Mouse (Mus musculus) heart, embryonic 10.5 days (tissue): ENCODE measurements at regions not wholly inside any gene's neighbourhood (a gene's known extent, or its start where the extent isn't known, plus 50 kb on each side); places are given as distances from the start of the nearest gene placed in this dataset.

Experiments used
- DNase-seq: peaks from one replicate; pipeline ENCODE4 v3.0.0-alpha.2; 2017; ENCODE audit warnings: low spot score
- H3K27ac ChIP-seq: fragments of 300-500 bp; sonication (generic); 2 replicates; pipeline ENCODE4 v1.5.1; 2016; ENCODE audit warnings: mild to moderate bottlenecking
- H3K27me3 ChIP-seq: fragments of 300-500 bp; sonication (generic); 2 replicates; pipeline ENCODE4 v1.6.1; 2016; ENCODE audit warnings: mild to moderate bottlenecking; ENCODE audit not compliant: poor library complexity, insufficient read depth, severe bottlenecking
- H3K36me3 ChIP-seq: fragments of 300-500 bp; sonication (generic); 2 replicates; pipeline ENCODE4 v1.6.1; 2016; ENCODE audit warnings: mild to moderate bottlenecking, moderate library complexity
- H3K4me1 ChIP-seq: fragments of 300-500 bp; sonication (generic); 2 replicates; pipeline ENCODE4 v1.6.1; 2016; ENCODE audit warnings: mild to moderate bottlenecking
- H3K4me3 ChIP-seq: fragments of 300-500 bp; sonication (generic); 2 replicates; pipeline ENCODE4 v1.5.1; 2016; ENCODE audit warnings: mild to moderate bottlenecking, moderate library complexity
- H3K9me3 ChIP-seq: fragments of 300-500 bp; sonication (generic); 2 replicates; pipeline ENCODE4 v1.6.1; 2016; ENCODE audit warnings: mild to moderate bottlenecking, moderate library complexity
- WGBS: fragments of 180-500 bp; shearing (Covaris S2); methylation state at CpG from one replicate; pipeline ENCODE4 v1.1.7; 2016; 5-methylcytosine and 5-hydroxymethylcytosine counted together

DNA sequence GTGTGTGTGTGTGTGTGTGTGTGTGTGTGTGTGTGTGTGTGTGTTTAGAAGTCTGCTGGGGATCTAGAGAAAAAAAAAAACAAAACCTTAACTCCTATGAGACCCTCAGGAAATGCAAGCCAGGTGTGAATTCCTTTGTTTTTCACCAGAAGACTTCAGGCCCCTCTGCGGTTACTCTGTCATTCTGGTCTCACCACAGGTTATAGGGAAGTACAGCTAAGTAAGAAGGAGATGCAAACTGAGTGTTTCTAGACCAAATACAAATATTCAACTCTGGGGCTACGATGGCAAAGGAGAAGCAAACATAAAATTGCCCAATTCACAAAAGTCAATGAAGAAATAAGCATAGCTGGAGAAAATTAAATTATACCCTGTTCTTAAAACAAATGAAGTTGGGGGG, 54.9 kb upstream of the Basp1 start:
- Histone ChIP-seq H3K9me3 (no peaks in the 10 kb centered on the region), H3K27ac (no peak overlapping the region), H3K36me3 (no peaks in the 10 kb centered on the region), H3K4me3 (no peak overlapping the region), H3K4me1 (0 out of 2 replicates have a peak, but pooled peaks cover 3% of the 10 kb centered on the region), H3K27me3 (no peaks in the 10 kb centered on the region)
- peak; percentile 9 for DNase-seq
- 52% methylated on average over 2 of the region's 2 CpGs for WGBS

DNA sequence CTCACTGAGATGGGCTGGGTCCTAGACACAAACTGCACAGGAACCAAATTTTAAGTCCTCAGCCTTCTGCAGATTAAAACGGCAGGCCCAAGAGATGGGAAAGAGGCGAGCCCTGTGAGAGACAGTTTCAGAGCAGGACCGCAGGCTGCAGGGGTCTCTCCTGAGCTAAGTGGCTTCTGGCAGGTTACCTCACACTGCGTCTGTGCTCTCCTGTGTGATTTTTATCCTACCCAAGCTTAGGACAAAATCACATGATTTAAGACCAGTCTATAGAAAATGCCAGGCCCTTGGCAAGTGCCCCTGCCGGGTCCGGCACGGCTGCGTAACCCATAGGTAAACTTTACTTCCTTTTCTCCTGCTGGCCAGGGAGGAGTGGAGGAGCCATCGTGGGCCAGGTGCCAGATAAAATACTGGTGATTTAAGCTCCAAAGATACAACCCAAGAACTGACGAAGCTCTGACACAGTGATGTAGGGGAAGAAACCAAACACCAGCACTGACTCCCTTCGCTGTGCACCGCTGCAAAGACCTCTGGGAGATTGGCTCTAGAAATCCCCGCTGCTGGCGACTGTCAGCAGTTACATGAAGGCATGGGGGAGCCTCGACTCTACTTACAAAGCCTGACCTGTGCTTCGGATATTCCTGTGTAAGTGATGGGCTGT, 55.8 kb upstream of the Basp1 start:
- Histone ChIP-seq H3K9me3 (no peaks in the 10 kb centered on the region), H3K4me1 (0 out of 2 replicates have a peak, but pooled peaks cover 3% of the 10 kb centered on the region), H3K27me3 (no peaks in the 10 kb centered on the region), H3K4me3 (no peak overlapping the region), H3K27ac (no peak overlapping the region), H3K36me3 (no peaks in the 10 kb centered on the region)
- 61% methylated on average over 16 of the region's 16 CpGs for WGBS
- DNase-seq = no peak

GRCm38 (mm10) chr15:25471331-25471730, 57.8 kb upstream of the Basp1 start:
- H3K36me3 ChIP-seq = no peaks in the 10 kb centered on the region
- H3K9me3 ChIP-seq = no peaks in the 10 kb centered on the region
- H3K4me1 ChIP-seq = 0 out of 2 replicates have a peak, but pooled peaks cover 3% of the 10 kb centered on the region
- no peaks in the 10 kb centered on the region for H3K27me3 ChIP-seq
- no peak for DNase-seq
- no peak overlapping the region for H3K27ac ChIP-seq
- WGBS = 77% methylated on average over 5 of the region's 5 CpGs
- H3K4me3 ChIP-seq = no peak overlapping the region

- no peak overlapping the region for H3K27ac ChIP-seq
- no peaks in the 10 kb centered on the region for H3K36me3 ChIP-seq
- 0 out of 2 replicates have a peak, but pooled peaks cover 3% of the 10 kb centered on the region for H3K4me1 ChIP-seq
- 89% methylated on average over 3 of the region's 3 CpGs for WGBS
- no peaks in the 10 kb centered on the region for H3K9me3 ChIP-seq
- no peaks in the 10 kb centered on the region for H3K27me3 ChIP-seq
- no peak overlapping the region for H3K4me3 ChIP-seq
- DNase-seq = no peak
These were observed 59.7 kb upstream of the Basp1 start for GRCm38 (mm10) chr15:25473201-25473710.

GRCm38 (mm10) chr15:25474096-25474495, 60.5 kb upstream of the Basp1 start:
- 82% methylated on average over 3 of the region's 3 CpGs for WGBS
- Histone ChIP-seq H3K36me3 (no peaks in the 10 kb centered on the region), H3K4me1 (0 out of 2 replicates have a peak, but pooled peaks cover 3% of the 10 kb centered on the region), H3K9me3 (no peaks in the 10 kb centered on the region), H3K4me3 (no peak overlapping the region), H3K27me3 (no peaks in the 10 kb centered on the region), H3K27ac (no peak overlapping the region)
- no peak for DNase-seq

GRCm38 (mm10) chr15:25482586-25482985, 69.0 kb upstream of the Basp1 start:
- WGBS = 73% methylated on average over 3 of the region's 3 CpGs
- Histone ChIP-seq H3K36me3 (no peaks in the 10 kb centered on the region), H3K9me3 (no peaks in the 10 kb centered on the region), H3K27ac (no peak overlapping the region), H3K27me3 (0 out of 2 replicates have a peak, but pooled peaks cover 13% of the 10 kb centered on the region), H3K4me1 (no peaks in the 10 kb centered on the region), H3K4me3 (no peak overlapping the region)
- DNase-seq = no peak

DNA sequence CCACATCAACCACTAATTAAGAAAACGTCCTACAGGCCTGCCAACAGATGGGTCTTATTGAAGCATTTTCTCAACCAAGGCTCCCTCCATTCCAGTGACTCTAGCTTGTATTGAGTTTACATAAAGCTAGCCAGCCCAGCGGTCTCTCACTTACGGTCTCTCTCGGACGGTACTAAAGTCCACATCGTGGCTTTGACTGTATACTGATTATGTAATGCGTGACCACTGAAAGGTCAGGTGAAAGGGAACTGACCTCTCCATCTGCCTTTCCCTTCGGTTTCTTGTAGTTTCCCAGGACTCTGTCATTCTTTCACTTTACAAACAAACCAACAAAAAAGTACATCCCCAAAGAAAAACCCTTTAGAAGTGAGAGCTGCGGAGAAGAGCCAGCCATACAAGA, 71.8 kb upstream of the Basp1 start:
- Histone ChIP-seq H3K36me3 (no peaks in the 10 kb centered on the region), H3K4me3 (no peak overlapping the region), H3K4me1 (no peaks in the 10 kb centered on the region), H3K9me3 (no peaks in the 10 kb centered on the region), H3K27ac (no peak overlapping the region), H3K27me3 (0 out of 2 replicates have a peak, but pooled peaks cover 13% of the 10 kb centered on the region)
- no peak for DNase-seq
- WGBS = 76% methylated on average over 9 of the region's 9 CpGs

- H3K27me3 ChIP-seq = 0 out of 2 replicates have a peak, but pooled peaks cover 13% of the 10 kb centered on the region
- no peak for DNase-seq
- H3K9me3 ChIP-seq = no peaks in the 10 kb centered on the region
- no peak overlapping the region for H3K27ac ChIP-seq
- H3K4me3 ChIP-seq = no peak overlapping the region
- no peaks in the 10 kb centered on the region for H3K4me1 ChIP-seq
- H3K36me3 ChIP-seq = no peaks in the 10 kb centered on the region
- 78% methylated on average over 7 of the region's 7 CpGs for WGBS
These were observed 72.6 kb upstream of the Basp1 start for GRCm38 (mm10) chr15:25486158-25486557.

- Histone ChIP-seq H3K4me3 (no peak overlapping the region), H3K27me3 (peaks cover 20% of the 10 kb centered on the region), H3K4me1 (peaks cover 3% of the 10 kb centered on the region; the same call in 1 of the 2 replicates), H3K9me3 (no peaks in the 10 kb centered on the region), H3K27ac (no peak overlapping the region), H3K36me3 (no peaks in the 10 kb centered on the region)
- no peak for DNase-seq
- 76% methylated on average over 6 of the region's 6 CpGs for WGBS
These were observed 76.2 kb upstream of the Basp1 start for GRCm38 (mm10) chr15:25489804-25490203.

DNA sequence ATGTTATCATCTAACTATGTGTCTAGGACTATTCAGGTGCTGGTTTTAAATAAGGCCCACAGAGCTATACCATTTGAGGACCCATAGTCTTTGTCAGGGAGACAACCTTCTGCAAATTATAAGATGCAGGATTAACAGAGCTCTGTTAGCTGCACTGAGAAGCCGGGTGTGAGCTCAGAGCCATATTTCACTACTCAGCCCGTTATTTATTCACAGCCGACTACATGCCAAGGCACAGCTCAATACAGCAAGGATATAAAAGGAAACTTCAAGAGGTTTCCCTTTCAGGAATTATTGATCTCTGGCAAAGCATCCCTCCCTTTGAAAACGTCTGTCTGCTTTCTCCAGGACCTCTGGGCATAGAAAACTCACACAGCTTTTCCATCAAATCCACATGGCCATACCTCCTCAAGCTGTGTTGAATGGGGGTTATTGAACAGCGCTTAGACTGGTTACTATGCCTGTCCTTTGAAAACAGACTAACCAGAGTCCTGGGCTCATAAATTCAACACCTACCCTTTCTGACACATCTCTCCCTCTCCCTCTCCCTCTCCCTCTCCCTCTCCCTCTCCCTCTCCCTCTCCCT, 78.7 kb upstream of the Basp1 start:
- Histone ChIP-seq H3K4me3 (no peak overlapping the region), H3K9me3 (no peaks in the 10 kb centered on the region), H3K27ac (no peak overlapping the region), H3K36me3 (no peaks in the 10 kb centered on the region), H3K4me1 (peaks cover 3% of the 10 kb centered on the region; the same call in 1 of the 2 replicates), H3K27me3 (peaks cover 13% of the 10 kb centered on the region)
- DNase-seq = no peak
- WGBS = 65% methylated on average over 5 of the region's 5 CpGs

DNA sequence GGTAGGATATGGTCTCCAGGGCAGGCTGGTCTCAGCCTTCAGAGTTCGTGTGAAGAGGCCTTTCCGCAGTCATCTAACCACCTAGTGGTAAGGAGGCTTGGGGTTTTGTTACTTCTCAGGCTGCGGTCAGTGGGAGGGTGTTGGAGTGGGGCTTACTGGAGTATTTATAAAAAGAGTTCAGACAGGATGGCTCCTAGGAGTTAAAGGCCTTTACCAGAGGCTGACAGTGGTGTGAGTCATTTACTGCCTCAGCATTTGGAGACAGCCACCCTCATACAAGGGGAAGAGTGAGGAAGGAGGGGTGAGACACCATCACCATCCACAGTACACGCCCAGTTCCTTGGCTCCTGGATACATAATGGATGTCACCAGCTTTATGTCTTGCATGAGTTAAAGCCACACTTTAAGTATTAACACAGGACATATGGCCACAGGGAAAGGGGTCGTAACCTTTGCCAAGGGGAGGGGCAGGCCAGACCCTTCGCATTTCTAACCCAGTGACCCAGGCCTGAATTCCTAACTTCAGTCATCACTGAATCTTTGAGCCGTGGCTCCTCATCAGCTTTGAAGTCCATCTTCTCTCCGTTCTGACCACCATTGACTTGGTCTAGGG, 81.2 kb upstream of the Basp1 start:
- 76% methylated on average over 8 of the region's 8 CpGs for WGBS
- Histone ChIP-seq H3K4me1 (peaks cover 3% of the 10 kb centered on the region; the same call in 1 of the 2 replicates), H3K27ac (no peak overlapping the region), H3K36me3 (no peaks in the 10 kb centered on the region), H3K4me3 (no peak overlapping the region), H3K27me3 (peaks cover 13% of the 10 kb centered on the region), H3K9me3 (no peaks in the 10 kb centered on the region)
- no peak for DNase-seq

DNA sequence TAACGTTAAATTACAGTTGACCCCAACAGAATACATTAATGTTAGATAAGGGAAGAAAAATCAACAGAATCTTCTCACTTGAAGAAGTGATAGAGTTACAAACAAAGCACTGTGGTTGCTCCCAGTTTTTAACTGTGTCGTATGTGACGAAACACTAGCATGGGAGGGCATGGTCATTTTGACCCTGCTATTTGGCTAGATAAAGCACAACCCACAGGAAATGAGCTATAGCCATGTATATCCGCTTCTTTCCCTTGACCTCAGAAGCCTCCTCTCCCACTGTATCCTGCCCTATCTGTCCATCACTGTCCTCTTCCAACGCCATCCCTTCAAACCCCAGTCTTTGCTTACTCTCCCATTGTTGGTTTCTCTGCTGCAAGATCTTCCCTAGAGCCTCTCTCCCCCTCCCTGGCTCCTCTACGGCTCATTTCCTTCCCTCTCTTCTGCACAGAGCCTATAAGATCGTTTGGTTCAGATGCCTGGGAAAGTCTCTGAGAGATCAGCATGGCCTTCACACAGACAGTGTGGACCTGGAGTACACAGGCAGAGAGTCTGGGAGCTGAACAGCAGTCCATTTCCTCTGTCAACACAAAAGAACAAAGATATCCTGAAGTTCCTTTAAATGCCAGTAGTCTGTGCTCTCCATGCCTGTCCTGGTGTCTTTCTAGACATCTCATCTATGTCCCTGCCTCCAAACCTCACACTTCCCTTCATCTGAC, 82.5 kb upstream of the Basp1 start:
- Histone ChIP-seq H3K4me1 (peaks cover 3% of the 10 kb centered on the region; the same call in 1 of the 2 replicates), H3K9me3 (no peaks in the 10 kb centered on the region), H3K36me3 (no peaks in the 10 kb centered on the region), H3K27ac (0 out of 2 replicates have a peak overlapping the region, but pooled peaks have one; percentile 6), H3K27me3 (peaks cover 13% of the 10 kb centered on the region), H3K4me3 (no peak overlapping the region)
- DNase-seq = no peak
- 49% methylated on average over 7 of the region's 7 CpGs for WGBS
